Mouse (Mus musculus) embryonic facial prominence, embryonic 15.5 days (tissue): ENCODE measurements around the gene Capsl. TPM values are rescaled to one million over a fixed set of nuclear protein-coding genes. Genes with fewer than 3 reads are reported as not detected.

Experiments
- ATAC-seq: fragments of 200-750 bp; cut with Nextera tagmentation; 2 replicates; pipeline ENCODE4 v1.8.0; 2017; ENCODE audit warnings: low read depth, moderate TSS enrichment; ENCODE audit not compliant: insufficient number of reproducible peaks, low FRiP score, low TSS enrichment
- H3K27ac ChIP-seq: fragments of 300-500 bp; sonication (generic); replicated peaks from 2 replicates; pipeline ENCODE4 v1.5.1; 2015; ENCODE audit warnings: mild to moderate bottlenecking, inconsistent platforms
- H3K27me3 ChIP-seq: fragments of 300-500 bp; sonication (generic); 2 replicates; pipeline ENCODE4 v1.6.1; 2015; ENCODE audit warnings: inconsistent platforms
- H3K36me3 ChIP-seq: fragments of 300-500 bp; sonication (generic); 2 replicates; pipeline ENCODE4 v1.6.1; 2015; ENCODE audit warnings: mild to moderate bottlenecking, inconsistent platforms
- H3K4me1 ChIP-seq: fragments of 300-500 bp; sonication (generic); 2 replicates; pipeline ENCODE4 v1.6.1; 2015; ENCODE audit warnings: inconsistent platforms
- H3K4me2 ChIP-seq: fragments of 300-500 bp; sonication (generic); replicated peaks from 2 replicates; pipeline ENCODE4 v1.6.1; 2015; ENCODE audit warnings: mild to moderate bottlenecking, inconsistent platforms
- H3K4me3 ChIP-seq: fragments of 300-500 bp; sonication (generic); replicated peaks from 2 replicates; pipeline ENCODE4 v1.5.1; 2015; ENCODE audit warnings: mild to moderate bottlenecking, inconsistent platforms
- H3K9ac ChIP-seq: fragments of 300-500 bp; sonication (generic); 2 replicates; pipeline ENCODE4 v1.6.1; 2015; ENCODE audit warnings: inconsistent platforms
- H3K9me3 ChIP-seq: fragments of 300-500 bp; sonication (generic); replicated peaks from 2 replicates; pipeline ENCODE4 v1.6.1; 2016; ENCODE audit warnings: inconsistent platforms
- WGBS: fragments of 180-500 bp; shearing (Covaris S2); methylation state at CpG from one replicate; pipeline ENCODE4 v1.1.7; 2015; 5-methylcytosine and 5-hydroxymethylcytosine counted together
- polyA plus RNA-seq: library from polyadenylated mRNA; unstranded; fragments of >200 nt; fragmentation: Nextera tagmentation; extraction: Ambion mirVana; gene quantifications from 2 replicates; pipeline ENCODE4 v1.2.1, GENCODE M21; 2015

Gene Capsl
- polyA plus RNA-seq, 1 experiment from 2014 or later, result 21.1 TPM

GRCm38 (mm10) chr15:9472167-9472566, 36.3 kb downstream of the Capsl start:
- H3K4me3 ChIP-seq, result no peak overlapping the region
- no peaks in the 10 kb centered on the region for H3K4me1 ChIP-seq
- H3K36me3 ChIP-seq, result no peaks in the 10 kb centered on the region
- no peak overlapping the region for H3K9ac ChIP-seq
- no peak overlapping the region for H3K27ac ChIP-seq
- H3K27me3 ChIP-seq, result no peaks in the 10 kb centered on the region
- no peak for ATAC-seq
- H3K4me2 ChIP-seq, result no peak overlapping the region
- no peaks in the 10 kb centered on the region for H3K9me3 ChIP-seq
- 55% methylated on average over 3 of the region's 3 CpGs for WGBS

GRCm38 (mm10) chr15:9472618-9473017, 36.8 kb downstream of the Capsl start:
- Histone ChIP-seq H3K36me3 (no peaks in the 10 kb centered on the region), H3K9me3 (no peaks in the 10 kb centered on the region)
- WGBS, result 66% methylated on average over 3 of the region's 3 CpGs

GRCm38 (mm10) chr15:9473188-9473587, 37.4 kb downstream of the Capsl start:
- no peaks in the 10 kb centered on the region for H3K36me3 ChIP-seq
- no peak overlapping the region for H3K27ac ChIP-seq
- H3K9ac ChIP-seq, result no peak overlapping the region
- 80% methylated on average over 1 of the region's 1 CpGs for WGBS
- H3K4me2 ChIP-seq, result no peak overlapping the region
- no peak for ATAC-seq
- no peaks in the 10 kb centered on the region for H3K9me3 ChIP-seq
- H3K4me3 ChIP-seq, result no peak overlapping the region
- H3K27me3 ChIP-seq, result no peaks in the 10 kb centered on the region
- H3K4me1 ChIP-seq, result no peaks in the 10 kb centered on the region

More at GRCm38 (mm10) chr15:9472618-9473017, 36.8 kb downstream of the Capsl start:
- no peak for ATAC-seq
- H3K4me2 ChIP-seq, result no peak overlapping the region
- no peak overlapping the region for H3K27ac ChIP-seq
- no peak overlapping the region for H3K4me3 ChIP-seq
- H3K9ac ChIP-seq, result no peak overlapping the region
- no peaks in the 10 kb centered on the region for H3K4me1 ChIP-seq
- no peaks in the 10 kb centered on the region for H3K27me3 ChIP-seq

GRCm38 (mm10) chr15:9489417-9490118, 53.7 kb downstream of the Capsl start:
- H3K4me1 ChIP-seq, result no peaks in the 10 kb centered on the region
- no peaks in the 10 kb centered on the region for H3K36me3 ChIP-seq
- no peak overlapping the region for H3K4me2 ChIP-seq
- no peaks in the 10 kb centered on the region for H3K9me3 ChIP-seq
- ATAC-seq, result no peak
- H3K27ac ChIP-seq, result no peak overlapping the region
- H3K9ac ChIP-seq, result no peak overlapping the region
- H3K4me3 ChIP-seq, result no peak overlapping the region
- WGBS, result 83% methylated on average over 2 of the region's 2 CpGs
- H3K27me3 ChIP-seq, result no peaks in the 10 kb centered on the region

- no peak for ATAC-seq
- H3K9me3 ChIP-seq, result no peaks in the 10 kb centered on the region
- H3K27me3 ChIP-seq, result no peaks in the 10 kb centered on the region
- no peak overlapping the region for H3K27ac ChIP-seq
- H3K4me2 ChIP-seq, result no peak overlapping the region
- H3K4me3 ChIP-seq, result no peak overlapping the region
- no peaks in the 10 kb centered on the region for H3K36me3 ChIP-seq
- no peak overlapping the region for H3K9ac ChIP-seq
- 59% methylated on average over 3 of the region's 3 CpGs for WGBS
- H3K4me1 ChIP-seq, result no peaks in the 10 kb centered on the region
These were observed 56.2 kb downstream of the Capsl start for GRCm38 (mm10) chr15:9492077-9492476.

Other genes starting within 250 kb of the Capsl start
- gene Ugt3a1, start 159.1 kb upstream of the Capsl start, polyA plus RNA-seq, result 0.07 TPM in 1 of 2 replicates, not detected in the other
- not detected in 2 replicates for gene Ugt3a2, start 100.5 kb upstream of the Capsl start, polyA plus RNA-seq
- gene Il7r, start 94.1 kb downstream of the Capsl start, polyA plus RNA-seq, result 0.07 and 0.37 TPM in 2 replicates